In the genomic region with DNA sequence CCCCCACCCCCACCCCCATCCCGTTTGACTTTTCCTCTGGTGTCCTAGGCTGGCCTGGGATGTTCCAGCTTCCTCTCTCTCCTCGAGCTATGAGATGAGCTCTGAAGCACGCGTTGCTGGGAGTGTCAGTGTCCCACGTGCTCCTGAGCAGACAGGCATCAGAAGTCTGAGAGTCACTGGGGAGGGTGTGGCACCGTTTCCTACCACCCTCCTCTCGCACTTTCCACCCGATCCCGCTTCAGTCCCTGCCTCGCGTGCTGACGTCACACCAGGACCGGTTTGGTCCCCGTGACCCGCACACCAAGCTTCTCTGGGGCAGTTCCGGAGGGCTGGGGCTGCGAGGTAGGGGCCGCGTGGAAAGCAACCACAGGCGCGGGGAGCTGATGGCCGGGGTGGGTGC, we compare ENCODE assay signal across 7 mouse cellular contexts. TPM values are rescaled to one million over a fixed set of nuclear protein-coding genes. Genes with fewer than 3 reads are reported as not detected.
DNase-seq lines count a peak whose midpoint lies in the region; ATAC-seq and TF ChIP-seq lines count a peak whose summit lies in the region.

No protein-coding gene starts in this region.

- TF ChIP-seq POLR2A in embryonic fibroblast, embryonic 13.5 days (IDR thresholded peaks at IDR 0.05; ENCODE audit: low read depth, low read length): no peak

- DNase-seq in B cell, adult 2 months: peak; percentile 77 to 81
- DNase-seq in lung, postnatal 10 days: peak; percentile 71
- DNase-seq in gastrocnemius, postnatal 10 days: no peak

- peak overlapping the region; percentile 3 for H3K4me3 ChIP-seq in embryonic fibroblast, embryonic 13.5 days (ENCODE audit: insufficient read depth, low read length)

- TF ChIP-seq CTCF in embryonic fibroblast, embryonic 13.5 days (IDR thresholded peaks at IDR 0.05; ENCODE audit: borderline replicate concordance, insufficient read depth, low read length): no peak

- H3K27ac ChIP-seq in embryonic fibroblast, embryonic 13.5 days (ENCODE audit: insufficient read depth, low read length): no peak overlapping the region

- H3K4me1 ChIP-seq in embryonic fibroblast, embryonic 13.5 days (ENCODE audit: control insufficient read depth, insufficient read depth, low read length): no peaks in the 10 kb centered on the region

- peak; percentile 76 for ATAC-seq in CD4-positive, CD25-positive, alpha-beta regulatory T cell, adult 4 months
- peak; percentile 70 for ATAC-seq in inflammation-experienced regulatory T-cells, adult 6 months
- ATAC-seq in neutrophil, adult 5-6 weeks (ENCODE audit: extremely low read depth, insufficient number of reproducible peaks, low FRiP score, poor library complexity, severe bottlenecking): peak; percentile 57

RNA-seq across cellular contexts. Expression of a gene that starts 11.4 kb away (rescaled TPM):
- polyA plus RNA-seq in CD4-positive, CD25-positive, alpha-beta regulatory T cell, adult 4 months (2017; shearing (Covaris generic)): under 1 TPM; 0.33 to 0.50 TPM
- polyA plus RNA-seq in embryonic fibroblast, embryonic 13.5 days (2011; ENCODE audit: insufficient read length, low read depth, missing spikeins): 0.44 and 0.65 TPM in 2 replicates
- polyA plus RNA-seq in inflammation-experienced regulatory T-cells, adult 6 months (2017; shearing (Covaris generic)): under 1 TPM; 0.41 to 0.50 (median 0.44) TPM
- 12.6 and 14.4 TPM in 2 replicates for total RNA-seq in neutrophil, adult 5-6 weeks (2017)
- total RNA-seq in gastrocnemius, postnatal 10 days (2021): 1 to 10 TPM in 1 of 2 experiments, under 1 TPM in 1; 0.45 to 1.1 TPM

RNA-seq across cellular contexts. Expression of a gene that starts 30.5 kb away (rescaled TPM):
- polyA plus RNA-seq in CD4-positive, CD25-positive, alpha-beta regulatory T cell, adult 4 months (2017; shearing (Covaris generic)): 10 to 100 TPM; 15.4 to 33.1 TPM
- polyA plus RNA-seq in embryonic fibroblast, embryonic 13.5 days (2011; ENCODE audit: insufficient read length, low read depth, missing spikeins): 10.2 and 12.4 TPM in 2 replicates
- polyA plus RNA-seq in inflammation-experienced regulatory T-cells, adult 6 months (2017; shearing (Covaris generic)): 10 to 100 TPM; 14.0 to 14.1 (median 14.1) TPM
- 23.3 and 23.6 TPM in 2 replicates for total RNA-seq in neutrophil, adult 5-6 weeks (2017)
- total RNA-seq in gastrocnemius, postnatal 10 days (2021): 1 to 10 TPM; 8.9 to 9.4 TPM

RNA-seq across cellular contexts. Expression of a gene that starts 33.1 kb away (rescaled TPM):
- 10 to 100 TPM; 22.2 to 34.3 TPM for polyA plus RNA-seq in CD4-positive, CD25-positive, alpha-beta regulatory T cell, adult 4 months (2017; shearing (Covaris generic))
- 25.5 and 27.9 TPM in 2 replicates for polyA plus RNA-seq in embryonic fibroblast, embryonic 13.5 days (2011; ENCODE audit: insufficient read length, low read depth, missing spikeins)
- polyA plus RNA-seq in inflammation-experienced regulatory T-cells, adult 6 months (2017; shearing (Covaris generic)): 10 to 100 TPM; 22.6 to 30.2 (median 27.3) TPM
- total RNA-seq in neutrophil, adult 5-6 weeks (2017): 21.2 and 23.9 TPM in 2 replicates
- 1 to 10 TPM; 8.3 to 9.0 TPM for total RNA-seq in gastrocnemius, postnatal 10 days (2021)
